Mouse (Mus musculus) neural tube, embryonic 14.5 days (tissue): ENCODE data around the gene Yipf6. TPM values are rescaled to one million over a fixed set of nuclear protein-coding genes. Genes with fewer than 3 reads are reported as not detected.

Source experiments
- polyA plus RNA-seq: library from polyadenylated mRNA; unstranded; fragments of >200 nt; fragmentation: Nextera tagmentation; extraction: Ambion mirVana; gene quantifications from 2 replicates; pipeline ENCODE4 v1.2.1, GENCODE M21; 2014

Yipf6 gene
- polyA plus RNA-seq, 1 experiment from 2014 or later: 22.2 TPM

Other genes with a start within 250 kb of the Yipf6 start
- 47.8 and 55.0 TPM in 2 replicates for gene Ophn1, start 45.3 kb upstream of the Yipf6 start, polyA plus RNA-seq
- 1.4 and 5.1 TPM in 2 replicates for gene Stard8, start 66.9 kb downstream of the Yipf6 start, polyA plus RNA-seq
- gene Efnb1, start 199.8 kb downstream of the Yipf6 start, polyA plus RNA-seq: 10.1 and 21.5 TPM in 2 replicates